Mouse (Mus musculus): ENCODE data around the gene P2ry14. TPM values are rescaled to one million over a fixed set of nuclear protein-coding genes. Genes with fewer than 3 reads are reported as not detected.
"Not testable (repeated sequence)": the region's sequence is repeated elsewhere in the genome, so short reads cannot be mapped to it uniquely, and the experiment has no call there.

P2ry14 gene
- total RNA-seq, 2 experiments from 2014 or later = 1.0 to 1.8 TPM

DNA sequence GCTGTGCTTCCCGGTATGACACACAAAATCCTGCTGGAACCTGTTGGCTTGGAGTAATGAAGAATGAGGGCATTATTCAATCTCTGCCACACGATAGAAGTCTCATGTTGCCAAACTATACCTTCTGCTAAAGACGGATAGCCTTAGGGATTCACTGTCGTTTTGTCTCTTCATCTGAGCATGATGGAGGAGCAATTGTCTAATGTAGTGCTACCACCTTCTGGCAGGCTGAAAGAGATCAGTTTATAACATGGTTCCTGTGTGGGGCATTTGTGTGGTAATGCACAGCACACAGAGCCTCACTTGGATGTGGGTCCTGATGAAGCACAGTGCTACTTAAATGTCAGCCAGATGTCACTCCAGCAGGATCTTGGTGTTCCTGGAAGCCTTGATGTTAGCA is 15.8 kb upstream of the P2ry14 start:
- intact Hi-C loops (cut with DNase I) = no loop called here
- Histone ChIP-seq H3K4me3 (no peak overlapping the region), H3K27ac (no peak overlapping the region)
- TF ChIP-seq CTCF (IDR thresholded peaks at IDR 0.05) = no peak
- DNase-seq = no peak

DNA sequence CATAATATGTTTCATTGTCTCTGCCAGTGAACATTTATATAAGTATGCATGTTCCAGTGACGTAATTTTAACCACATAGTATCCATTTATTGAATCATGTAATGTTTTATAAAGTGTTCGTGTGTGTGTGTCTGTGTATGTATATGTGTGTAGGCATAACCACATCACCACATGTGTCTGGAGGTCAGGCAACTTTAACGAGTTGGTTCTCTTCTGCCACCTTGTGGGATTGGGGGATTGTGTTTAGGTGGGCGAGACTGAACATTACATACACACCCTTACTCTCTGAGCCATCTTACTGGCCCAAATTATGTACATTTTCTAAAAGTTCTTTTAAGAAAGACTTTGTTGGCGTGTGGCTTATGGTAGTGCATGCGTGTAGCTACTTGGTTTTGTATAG is 15.1 kb upstream of the P2ry14 start:
- no peak for TF ChIP-seq CTCF (IDR thresholded peaks at IDR 0.05)
- no peak for DNase-seq
- intact Hi-C loops (cut with DNase I) = no loop called here
- Histone ChIP-seq H3K4me3 (no peak overlapping the region), H3K27ac (no peak overlapping the region)

- intact Hi-C loops (cut with DNase I) = no loop called here
- no peak for DNase-seq
- TF ChIP-seq CTCF (IDR thresholded peaks at IDR 0.05) = no peak
- no peak overlapping the region for H3K27ac ChIP-seq
- H3K4me3 ChIP-seq = no peak overlapping the region
Observed at GRCm38 (mm10) chr3:59167417-59168054, 14.1 kb upstream of the P2ry14 start.

- Histone ChIP-seq H3K27ac (no peak overlapping the region), H3K4me3 (no peak overlapping the region)
- DNase-seq = no peak
- no peak for TF ChIP-seq CTCF (IDR thresholded peaks at IDR 0.05)
- intact Hi-C loops (cut with DNase I) = no loop called here
Observed at GRCm38 (mm10) chr3:59160465-59160864, 7.0 kb upstream of the P2ry14 start.

GRCm38 (mm10) chr3:59157048-59157447 is 3.6 kb upstream of the P2ry14 start:
- Histone ChIP-seq H3K4me3 (no peak overlapping the region), H3K27ac (no peak overlapping the region)
- no peak for DNase-seq
- no peak for TF ChIP-seq CTCF (IDR thresholded peaks at IDR 0.05)
- intact Hi-C loops (cut with DNase I) = no loop called here

DNA sequence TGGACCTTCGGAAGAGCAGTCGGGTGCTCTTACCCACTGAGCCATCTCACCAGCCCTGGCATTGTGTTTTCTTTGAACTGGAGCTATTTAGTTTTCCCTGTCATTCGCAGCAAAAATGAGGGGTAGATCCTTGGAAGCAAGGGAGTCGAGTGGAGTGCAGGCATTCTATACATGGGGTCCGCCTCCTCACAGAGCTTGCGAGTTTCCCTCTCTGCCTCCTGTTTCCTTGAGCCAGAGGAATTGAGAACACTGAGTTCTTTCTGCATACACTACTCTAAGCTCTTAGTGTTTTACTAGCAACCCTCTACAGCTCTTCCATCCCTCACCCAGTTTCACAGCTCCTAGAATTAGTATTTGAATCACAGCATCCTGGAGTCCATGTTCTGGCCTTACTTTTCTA is 2.0 kb upstream of the P2ry14 start:
- intact Hi-C loops (cut with DNase I) = no loop called here
- no peak overlapping the region for H3K4me3 ChIP-seq
- H3K27ac ChIP-seq = no peak overlapping the region
- TF ChIP-seq CTCF (IDR thresholded peaks at IDR 0.05) = no peak
- no peak for DNase-seq

- no peak overlapping the region for H3K27ac ChIP-seq
- DNase-seq = no peak
- no peak overlapping the region for H3K4me3 ChIP-seq
- intact Hi-C loops (cut with DNase I) = no loop called here
- no peak for TF ChIP-seq CTCF (IDR thresholded peaks at IDR 0.05)
Observed at GRCm38 (mm10) chr3:59154888-59155287, 1.5 kb upstream of the P2ry14 start.

- intact Hi-C loops (cut with DNase I) = no loop called here
- no peak overlapping the region for H3K27ac ChIP-seq
- no peak for TF ChIP-seq CTCF (IDR thresholded peaks at IDR 0.05)
- DNase-seq = no peak
- no peak overlapping the region for H3K4me3 ChIP-seq
Observed at GRCm38 (mm10) chr3:59150624-59151023, 2.8 kb downstream of the P2ry14 start.

DNA sequence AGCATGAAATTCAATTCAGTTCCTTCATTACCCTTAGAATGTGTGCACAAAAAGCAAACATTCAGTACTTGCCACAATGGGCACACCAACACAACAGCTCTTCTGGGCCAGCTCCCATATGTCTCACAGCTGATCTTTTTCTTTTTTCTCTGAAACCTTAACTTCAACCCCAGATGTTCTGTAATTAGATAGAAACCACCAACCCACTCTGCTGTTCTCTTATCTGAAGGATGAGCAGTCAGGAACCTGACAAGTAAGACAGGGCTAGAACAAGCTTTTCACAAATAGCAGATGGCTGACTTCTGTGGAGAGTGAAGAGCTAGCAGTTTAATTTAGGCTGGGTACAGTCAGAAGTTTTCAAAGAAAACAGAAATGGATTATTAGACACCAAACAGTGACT is 3.8 kb downstream of the P2ry14 start:
- TF ChIP-seq CTCF (IDR thresholded peaks at IDR 0.05) = no peak
- DNase-seq = no peak
- H3K27ac ChIP-seq = no peak overlapping the region
- no peak overlapping the region for H3K4me3 ChIP-seq
- intact Hi-C loops (cut with DNase I) = no loop called here

GRCm38 (mm10) chr3:59145194-59145593 is 8.2 kb downstream of the P2ry14 start:
- Histone ChIP-seq H3K27ac (no peak overlapping the region), H3K4me3 (no peak overlapping the region)
- no peak for DNase-seq
- intact Hi-C loops (cut with DNase I) = no loop called here
- no peak for TF ChIP-seq CTCF (IDR thresholded peaks at IDR 0.05)

GRCm38 (mm10) chr3:59141507-59142305 is 11.7 kb downstream of the P2ry14 start:
- no peak overlapping the region for H3K27ac ChIP-seq
- H3K4me3 ChIP-seq = no peak overlapping the region
- TF ChIP-seq CTCF (IDR thresholded peaks at IDR 0.05) = no peak
- DNase-seq = no peak
- intact Hi-C loops (cut with DNase I) = no loop called here

DNA sequence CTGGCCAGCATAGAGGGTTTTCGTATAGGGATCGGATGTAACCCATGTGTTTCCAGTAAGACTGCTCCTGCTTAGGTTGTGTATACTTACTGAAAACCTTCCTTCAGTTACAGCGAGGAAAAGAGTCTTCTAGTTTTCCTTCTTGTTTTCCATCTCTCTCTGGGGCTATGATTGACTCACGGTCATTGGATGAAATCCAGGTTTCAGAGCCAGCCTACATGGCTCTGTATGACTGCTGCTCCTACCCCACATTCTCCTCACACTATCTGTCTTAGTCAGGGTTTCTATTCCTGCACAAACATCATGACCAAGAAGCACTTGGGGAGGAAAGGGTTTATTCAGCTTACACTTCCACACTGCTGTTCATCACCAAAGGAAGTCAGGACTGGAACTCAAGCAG is 12.5 kb downstream of the P2ry14 start:
- H3K4me3 ChIP-seq; DNase-seq; H3K27ac ChIP-seq; intact Hi-C loops (cut with DNase I): not testable (repeated sequence)

DNA sequence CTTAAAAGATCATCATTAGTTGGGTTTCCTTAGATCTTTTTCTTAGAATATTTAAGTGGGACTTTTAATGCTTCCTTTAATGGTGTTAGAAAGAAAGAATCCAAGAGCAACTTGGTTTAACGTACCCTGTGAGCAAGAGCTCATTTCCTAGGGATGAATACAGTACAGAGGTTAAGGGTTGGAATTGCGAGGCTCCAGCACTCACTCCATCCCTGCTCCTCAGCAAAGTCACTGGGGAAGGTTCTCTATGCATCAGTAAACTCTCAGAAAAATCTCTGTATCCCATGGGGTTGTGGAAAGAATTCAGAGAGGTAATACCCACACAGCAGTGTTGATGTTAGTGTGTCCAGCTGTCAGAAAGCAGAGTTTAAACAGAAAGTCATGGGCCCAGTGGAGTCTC is 13.3 kb downstream of the P2ry14 start:
- H3K27ac ChIP-seq = no peak overlapping the region
- TF ChIP-seq CTCF (IDR thresholded peaks at IDR 0.05) = no peak
- intact Hi-C loops (cut with DNase I) = no loop called here
- no peak for DNase-seq
- H3K4me3 ChIP-seq = no peak overlapping the region

DNA sequence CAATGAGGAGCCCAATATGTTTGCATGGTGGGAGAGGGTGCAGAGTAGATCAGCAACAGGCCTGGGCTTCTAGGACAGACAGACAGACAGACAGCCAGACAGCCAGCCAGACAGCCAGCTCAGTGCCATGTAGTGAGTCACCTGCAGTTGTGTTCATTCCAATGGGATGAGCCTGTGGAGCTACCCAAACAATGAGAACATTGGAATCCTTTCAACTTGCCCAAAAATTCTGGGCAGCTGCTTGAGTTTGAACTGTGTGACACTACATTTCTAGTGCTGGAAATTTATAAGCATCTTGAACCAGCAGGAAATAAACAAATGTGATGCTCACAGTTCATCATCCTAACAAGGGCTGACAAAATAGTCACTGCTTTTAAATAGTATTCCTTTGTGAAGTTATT is 13.8 kb downstream of the P2ry14 start:
- no peak for TF ChIP-seq CTCF (IDR thresholded peaks at IDR 0.05)

More for the DNA sequence above, 13.8 kb downstream of the P2ry14 start:
- Histone ChIP-seq H3K27ac (no peak overlapping the region), H3K4me3 (no peak overlapping the region)
- no peak for DNase-seq
- intact Hi-C loops (cut with DNase I) = no loop called here
